Mouse (Mus musculus) left cerebral cortex, adult 18-20 months (tissue): ENCODE results near the gene Pkd1l3. TPM values are rescaled to one million over a fixed set of nuclear protein-coding genes. Genes with fewer than 3 reads are reported as not detected.

ENCODE experiments used
- DNase-seq, 2 experiments: peaks; one replicate each; pipeline ENCODE4 v3.0.0; 2021 to 2022; ENCODE audit warnings: low spot score in 2 of 2, mixed read lengths in 1 of 2
- total RNA-seq, 2 experiments: library from RNA; stranded (reverse); gene quantifications; 2 replicates each; pipeline ENCODE4 v1.2.3; 2021

Pkd1l3 gene
- total RNA-seq, 2 experiments from 2014 or later, result 0.73 to 0.91 TPM

DNA sequence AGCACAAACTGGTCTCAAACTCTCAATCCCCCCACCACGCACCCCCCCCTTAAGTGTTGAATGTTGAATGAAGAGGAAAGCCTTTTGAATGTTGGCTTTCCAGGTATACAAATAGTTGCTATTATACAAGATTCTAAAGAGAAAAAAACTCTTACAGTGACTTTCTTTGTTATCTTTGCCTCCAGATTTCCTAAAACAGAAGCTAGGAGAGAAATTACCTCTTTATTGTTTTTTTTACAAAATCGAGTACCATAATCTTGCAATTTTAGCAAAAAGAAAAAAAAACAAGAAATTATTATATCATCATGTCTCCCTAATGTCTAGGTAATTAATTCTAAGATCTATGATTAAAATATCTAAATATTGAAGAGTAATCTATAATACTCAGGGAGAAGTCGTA is 1.3 kb downstream of the Pkd1l3 start:
- no peak for DNase-seq

DNA sequence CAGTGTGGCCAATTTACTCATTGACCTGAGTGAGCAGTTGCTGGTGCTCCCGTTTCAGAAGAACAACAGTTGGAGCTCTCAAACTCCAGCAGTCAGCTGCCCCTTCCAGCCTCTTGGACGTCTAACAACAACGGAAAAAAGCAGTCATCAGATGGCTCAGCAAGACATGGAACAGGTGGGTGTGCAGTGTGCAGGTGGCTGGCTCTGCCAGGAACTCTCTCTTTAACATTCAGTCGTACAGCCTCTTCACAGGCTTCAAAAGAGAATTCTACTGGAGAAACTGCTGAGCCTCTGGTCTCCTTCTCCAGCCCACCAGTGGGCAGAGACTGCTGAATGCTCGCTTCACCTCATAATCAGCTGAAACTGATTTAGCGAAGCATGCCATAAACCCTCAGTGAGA is 14.3 kb downstream of the Pkd1l3 start:
- peak in 1 of 2 experiments; percentile 40 for DNase-seq

DNA sequence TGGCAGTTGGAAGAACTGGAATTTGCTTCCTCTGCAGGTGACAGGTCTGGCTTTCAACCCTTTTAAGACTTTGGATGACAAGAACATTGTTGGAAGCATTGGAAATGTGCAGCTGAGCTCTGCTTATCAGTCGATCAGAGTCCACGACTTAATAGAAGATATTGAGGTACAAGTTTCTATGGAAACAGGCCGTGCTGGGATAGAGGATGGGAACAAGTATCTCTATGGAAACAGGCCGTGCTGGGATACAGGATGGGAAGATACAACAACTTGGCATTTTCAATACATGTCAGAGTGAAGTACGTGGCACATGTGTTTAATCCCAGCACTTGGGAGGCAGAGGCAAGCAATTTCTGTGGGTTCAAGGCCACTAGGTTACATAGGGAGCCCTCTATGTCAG is 18.2 kb downstream of the Pkd1l3 start:
- DNase-seq, result no peak

DNA sequence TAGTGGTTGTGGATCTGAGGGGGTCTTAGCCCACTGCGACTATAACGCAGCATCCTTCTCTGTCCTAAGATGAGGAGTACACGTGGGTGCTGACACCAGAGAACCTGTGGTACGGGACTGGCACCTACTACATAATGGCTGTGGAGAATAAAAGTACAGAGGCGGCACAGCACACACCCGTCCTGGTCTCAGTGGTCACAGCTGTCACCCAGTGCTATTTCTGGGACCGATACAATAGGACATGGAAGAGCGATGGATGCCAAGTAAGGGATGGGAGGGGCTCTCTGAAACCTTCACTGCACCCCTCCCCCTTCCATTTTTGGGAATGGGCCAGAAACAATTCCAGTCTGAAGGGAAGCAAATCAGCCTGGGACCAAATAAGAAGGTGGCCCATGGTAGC is 20.8 kb downstream of the Pkd1l3 start:
- DNase-seq, result no peak

DNA sequence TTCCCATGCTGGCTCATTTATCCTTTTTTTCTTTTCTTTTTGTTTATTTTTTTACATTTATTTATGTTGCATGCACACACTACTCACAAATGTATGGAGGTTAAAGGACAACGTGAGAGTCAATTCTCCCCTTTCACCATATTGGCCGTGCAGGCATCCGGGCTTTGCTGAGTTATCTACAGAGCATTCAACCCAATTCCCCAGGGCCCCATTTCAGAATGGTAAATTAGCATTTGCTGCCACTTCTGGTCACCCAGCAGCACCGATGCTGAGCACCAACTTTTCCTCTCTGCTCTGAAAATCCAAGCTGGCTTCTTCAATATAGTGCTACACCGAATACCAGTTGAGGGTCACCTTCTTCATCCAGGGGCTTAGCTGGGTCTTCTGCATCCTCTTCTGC is 24.5 kb downstream of the Pkd1l3 start:
- DNase-seq, result no peak

DNA sequence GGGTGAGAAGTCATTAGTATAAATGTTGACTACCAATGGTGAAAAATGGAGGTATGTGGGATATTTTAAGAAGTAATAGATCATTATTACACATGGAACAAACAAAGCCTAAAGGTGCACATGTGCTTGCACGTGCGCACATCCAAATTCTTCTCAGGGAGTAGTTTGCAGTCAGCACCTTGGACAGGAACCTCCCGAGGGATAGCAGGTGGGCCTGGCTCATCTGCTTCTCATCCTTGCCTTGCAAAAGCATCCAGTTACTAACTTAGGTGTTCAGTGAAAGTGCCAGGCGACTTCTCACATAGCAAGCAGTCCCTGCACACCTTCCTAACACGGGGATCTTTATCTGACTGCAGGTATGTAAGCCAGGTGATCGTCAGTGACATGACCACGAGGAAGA is 26.1 kb downstream of the Pkd1l3 start:
- DNase-seq, result no peak

DNA sequence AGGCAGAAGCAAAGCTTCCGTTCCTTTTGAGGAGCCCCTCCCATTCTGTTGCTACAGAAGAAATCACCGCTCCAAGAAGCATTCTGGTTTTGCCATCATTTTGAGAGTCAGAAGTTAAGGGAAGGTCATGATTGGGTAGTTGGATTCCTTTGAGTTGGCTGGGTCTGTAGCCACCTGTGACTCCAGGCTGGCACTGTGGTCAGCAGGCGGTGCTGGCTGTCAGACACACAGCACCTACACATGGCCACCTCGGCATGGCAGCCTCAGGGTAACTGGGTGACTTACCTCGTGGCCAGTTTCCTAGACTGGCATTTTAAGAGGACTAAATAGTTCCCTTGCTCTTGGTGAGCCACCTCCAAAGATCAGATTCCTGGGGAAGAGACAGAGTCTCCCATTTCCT is 26.9 kb downstream of the Pkd1l3 start:
- no peak for DNase-seq

DNA sequence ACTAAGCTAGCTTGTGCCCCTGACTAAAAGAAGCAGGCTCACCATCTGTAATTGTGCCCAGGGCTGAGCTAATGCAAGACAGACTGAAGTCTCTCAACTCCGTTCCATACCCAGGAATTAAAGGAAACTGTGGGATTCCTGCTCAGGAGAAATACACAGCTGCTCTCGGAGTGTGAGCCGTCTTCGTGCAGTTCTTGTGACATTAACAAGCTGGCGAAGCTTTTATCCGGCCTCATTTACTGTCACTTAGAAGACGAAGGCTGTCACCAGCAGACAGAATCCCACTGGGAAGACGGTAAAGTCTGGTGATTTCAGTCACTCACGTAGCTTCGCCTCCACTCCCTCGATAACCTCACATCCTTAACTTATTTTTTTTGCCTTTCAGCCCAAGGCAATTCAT is 33.0 kb downstream of the Pkd1l3 start:
- no peak for DNase-seq

DNA sequence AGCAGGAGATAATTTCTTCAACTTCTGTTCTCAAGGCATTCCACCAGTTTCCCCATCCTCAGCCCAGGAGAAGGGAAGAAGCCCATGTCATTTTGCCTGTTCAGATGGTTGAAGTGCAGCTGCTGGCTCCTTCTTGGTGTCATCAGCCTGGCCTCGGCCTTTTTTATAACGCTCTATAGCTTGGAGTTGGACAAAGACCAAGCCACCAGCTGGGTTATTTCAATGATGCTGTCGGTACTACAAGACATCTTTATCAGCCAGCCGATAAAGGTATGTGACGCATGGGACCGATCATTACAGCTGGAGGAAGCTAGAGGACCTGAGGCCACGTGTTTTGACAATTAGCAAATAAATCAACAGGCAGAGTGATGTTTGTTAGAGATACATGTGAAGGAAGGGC is 34.2 kb downstream of the Pkd1l3 start:
- DNase-seq, result no peak

DNA sequence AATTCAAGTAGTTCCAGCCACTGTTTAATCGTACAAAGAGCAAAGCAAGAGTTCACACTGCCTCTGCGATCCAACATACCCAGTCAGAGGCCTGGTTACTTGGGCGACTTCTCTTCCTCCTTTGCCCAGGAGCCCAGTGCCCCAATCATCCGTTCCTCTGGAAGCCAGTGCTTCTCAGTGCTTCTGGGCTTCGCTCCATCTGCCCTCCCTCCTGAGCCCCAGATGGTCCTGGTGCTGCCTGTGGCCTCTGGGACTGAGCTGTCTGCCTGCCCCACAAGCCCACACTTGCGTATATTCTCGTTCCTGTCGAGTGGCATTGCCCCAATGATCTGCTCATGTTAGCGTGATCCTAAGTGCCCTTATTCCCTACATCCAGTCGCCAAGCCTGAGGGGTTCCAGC is 36.5 kb downstream of the Pkd1l3 start:
- DNase-seq, result no peak

DNA sequence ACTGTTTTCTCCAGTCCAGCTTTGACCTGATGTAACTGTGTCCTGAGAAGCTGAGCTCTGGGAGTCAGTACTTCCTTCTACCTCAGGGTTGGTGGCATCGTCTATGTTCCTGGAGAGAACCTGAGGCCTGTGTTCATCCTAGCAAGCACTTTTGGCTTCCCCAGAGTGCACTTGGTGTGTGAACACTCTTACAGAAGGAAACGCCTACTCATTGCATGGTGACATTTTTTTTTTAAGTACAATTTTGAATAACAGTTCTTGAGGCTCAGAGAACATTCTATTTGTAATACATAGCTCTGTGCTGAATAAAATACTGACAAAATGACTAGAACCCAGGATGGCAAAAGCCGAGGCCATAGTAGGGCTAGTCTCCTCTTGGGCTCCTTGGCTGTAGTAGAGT is 42.5 kb downstream of the Pkd1l3 start:
- peak in 1 of 2 experiments; percentile 13 for DNase-seq

DNA sequence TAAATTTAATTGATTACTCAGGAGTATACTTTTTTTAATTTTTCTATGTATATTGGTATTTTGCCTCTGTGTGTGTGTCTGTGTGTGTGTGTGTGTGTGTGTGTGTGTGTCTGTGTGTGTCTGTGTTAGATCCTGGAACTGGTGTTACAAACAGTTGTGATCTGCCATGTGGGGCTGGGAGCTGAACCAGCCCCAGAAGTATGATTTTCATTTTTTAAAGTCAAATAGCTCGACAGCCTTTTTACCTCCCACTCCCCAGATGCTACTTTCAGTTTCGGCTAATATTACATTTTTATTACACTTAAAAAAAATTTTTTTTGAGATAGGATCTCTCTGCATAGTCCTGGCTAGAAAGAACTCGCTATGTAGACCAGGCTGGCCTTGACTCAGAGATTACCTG is 48.0 kb downstream of the Pkd1l3 start:
- DNase-seq, result no peak

DNA sequence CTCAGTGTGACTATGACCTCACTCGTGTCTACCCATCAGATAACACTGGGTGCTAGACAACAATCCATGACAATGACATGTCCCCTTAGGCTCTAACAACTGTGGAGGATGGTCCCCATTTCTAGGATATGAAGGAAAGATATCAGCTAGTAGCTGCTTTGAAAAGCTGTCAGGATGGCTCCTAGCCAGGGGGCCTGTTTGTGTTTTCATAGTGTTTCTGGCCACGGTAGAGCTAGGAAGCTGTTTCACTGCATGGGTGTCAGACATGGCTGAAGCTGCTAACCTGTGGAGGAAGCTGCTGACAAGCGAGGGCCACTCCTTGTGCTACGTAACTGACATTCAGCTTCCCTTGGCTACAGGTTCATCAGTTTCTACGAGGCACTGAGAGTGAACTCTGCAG is 52.3 kb downstream of the Pkd1l3 start:
- DNase-seq, result no peak

DNA sequence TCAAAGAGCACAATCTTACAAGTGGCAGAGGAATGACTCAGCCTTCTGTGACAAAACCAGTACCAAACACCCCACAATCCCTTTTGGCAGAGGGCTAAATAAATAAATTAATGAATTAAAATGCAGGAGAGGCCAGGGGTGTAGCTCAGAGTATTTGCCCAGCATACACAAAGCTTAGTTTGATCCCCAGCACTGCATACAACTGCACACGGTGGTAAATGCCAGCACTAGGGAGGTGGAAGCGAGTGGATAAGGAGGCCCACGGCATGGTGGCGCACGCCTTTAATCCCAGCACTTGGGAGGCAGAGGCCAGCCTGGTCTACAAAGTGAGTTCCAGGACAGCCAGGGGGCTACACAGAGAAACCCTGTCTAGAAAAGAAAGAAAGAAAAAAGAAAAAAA is 58.3 kb downstream of the Pkd1l3 start:
- no peak for DNase-seq

DNA sequence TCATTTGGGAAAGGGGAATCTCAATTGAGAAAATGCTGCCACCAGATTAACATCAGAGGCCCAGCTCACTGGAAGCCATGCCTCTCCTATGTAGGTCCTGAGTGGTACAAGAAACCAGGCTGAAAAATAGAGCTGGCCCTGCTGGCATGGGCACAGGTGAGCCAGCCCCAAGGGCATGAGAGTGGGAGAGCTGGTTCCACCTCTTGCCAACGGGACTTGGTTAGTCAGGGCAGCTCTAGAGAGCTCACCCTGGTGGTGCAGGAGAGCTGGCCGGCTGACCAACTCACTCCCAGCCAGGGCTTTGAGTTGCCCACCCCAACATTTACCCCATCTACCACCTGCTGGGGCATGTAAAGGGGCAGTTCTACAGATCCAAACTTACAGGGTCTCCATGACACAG is 59.3 kb downstream of the Pkd1l3 start:
- no peak for DNase-seq

DNA sequence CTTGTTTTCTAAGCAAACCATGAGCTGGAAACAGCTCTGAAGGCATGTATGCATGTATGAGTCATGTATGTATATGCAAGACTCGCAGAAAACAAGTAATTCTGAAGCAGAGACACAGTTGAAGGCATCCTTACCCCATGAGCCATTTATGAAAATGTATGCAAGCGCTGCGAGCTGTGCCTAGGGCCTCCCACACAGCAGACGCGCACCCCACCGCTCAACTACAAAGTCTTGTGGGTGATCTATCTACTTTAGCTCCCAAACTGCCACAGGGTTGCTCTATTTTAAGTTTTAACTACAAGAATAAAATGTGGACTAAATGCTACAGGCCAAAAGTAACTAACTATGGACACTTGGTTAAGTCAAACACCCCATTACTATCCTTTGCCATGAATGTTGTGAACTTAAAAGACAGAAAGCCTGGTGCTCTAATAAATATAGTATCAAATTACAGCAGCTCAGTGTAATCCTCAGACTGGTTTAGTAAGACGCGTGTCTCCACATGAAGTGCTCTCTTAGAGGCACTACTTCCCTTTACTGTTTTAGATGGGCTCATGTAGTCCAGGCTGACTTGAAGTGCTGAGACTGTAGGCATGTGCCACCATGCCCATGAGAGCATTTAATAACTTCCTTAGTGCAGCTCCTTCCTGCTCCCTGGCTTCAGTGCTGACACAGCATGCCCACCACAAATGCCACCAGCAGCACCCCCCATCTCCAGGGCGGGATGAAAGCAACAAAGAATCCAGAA is 61.8 kb downstream of the Pkd1l3 start:
- DNase-seq, result peak; percentile 52 to 67

DNA sequence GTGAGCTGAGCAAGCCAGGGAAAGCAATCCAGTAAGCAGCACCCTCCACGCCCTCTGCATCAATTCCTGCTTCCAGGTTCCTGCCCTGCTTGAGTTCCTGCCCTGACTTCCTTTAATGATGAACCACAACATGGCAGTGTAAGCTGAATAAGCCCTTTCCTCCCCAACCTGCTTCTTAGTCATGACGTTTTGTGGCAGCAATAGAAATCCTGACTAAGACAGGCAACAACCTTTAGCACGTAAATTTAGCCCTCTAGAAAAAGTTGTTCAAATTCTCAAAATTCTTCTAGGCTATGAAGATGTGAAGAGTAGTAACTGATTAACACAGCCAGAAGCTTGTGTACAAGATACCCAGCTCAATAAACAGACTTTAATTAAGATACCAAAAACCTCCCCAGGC is 67.2 kb downstream of the Pkd1l3 start:
- no peak for DNase-seq

DNA sequence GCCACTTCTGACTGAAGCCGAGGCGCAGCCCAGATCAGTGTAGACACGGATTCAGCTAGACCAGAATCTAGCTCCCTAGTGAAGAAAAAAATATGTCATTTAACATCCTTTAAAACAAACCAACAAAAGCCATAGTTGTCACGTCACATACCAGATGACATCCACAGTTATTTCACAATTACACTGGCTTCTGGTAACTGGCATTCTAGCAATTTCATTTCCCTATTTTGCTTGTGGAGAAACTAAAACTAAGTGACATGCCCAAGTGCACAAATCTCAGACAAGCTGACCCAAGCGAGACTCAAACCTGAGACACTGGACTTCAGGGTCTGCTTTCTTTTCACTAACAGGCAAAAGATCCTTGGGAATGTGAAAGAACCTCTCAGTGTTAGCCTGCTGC is 67.8 kb downstream of the Pkd1l3 start:
- no peak for DNase-seq

DNA sequence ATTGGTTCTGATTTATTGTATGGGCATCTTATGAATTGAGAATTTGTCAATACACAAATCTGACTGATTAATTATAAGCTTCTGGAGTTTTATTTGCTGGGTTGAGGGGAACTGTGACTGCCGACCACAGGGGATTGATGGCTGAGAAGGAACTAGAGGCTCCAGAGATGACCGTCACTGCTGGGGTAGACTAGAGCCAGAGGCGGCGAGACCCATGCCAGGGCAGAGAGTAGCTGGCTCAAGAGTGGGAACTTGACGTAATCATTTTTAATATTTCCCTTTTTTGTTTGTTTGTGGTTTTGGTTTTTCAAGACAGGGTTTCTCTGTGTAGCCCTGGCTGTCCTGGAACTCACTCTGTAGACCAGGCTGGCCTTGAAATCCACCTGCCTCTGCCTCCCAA is 72.9 kb downstream of the Pkd1l3 start:
- DNase-seq, result no peak

DNA sequence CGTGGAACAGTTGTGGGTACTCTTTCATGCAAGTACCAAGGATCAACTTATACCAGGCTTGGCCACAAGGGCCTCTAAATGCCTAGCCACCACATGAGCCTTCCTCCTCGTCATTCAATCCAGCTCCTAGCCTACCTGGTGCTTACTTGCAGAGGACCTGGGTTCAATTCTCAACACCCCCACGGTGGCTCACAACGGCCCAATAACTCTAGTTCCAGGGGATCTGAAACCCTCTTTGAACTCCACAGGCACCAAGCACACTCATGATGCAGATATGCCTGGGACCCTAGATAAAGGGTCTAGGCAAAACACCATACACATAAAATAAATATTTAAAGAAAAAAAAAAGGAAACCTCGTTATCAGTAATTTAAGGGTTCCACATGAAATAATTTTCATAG is 77.5 kb downstream of the Pkd1l3 start:
- no peak for DNase-seq

DNA sequence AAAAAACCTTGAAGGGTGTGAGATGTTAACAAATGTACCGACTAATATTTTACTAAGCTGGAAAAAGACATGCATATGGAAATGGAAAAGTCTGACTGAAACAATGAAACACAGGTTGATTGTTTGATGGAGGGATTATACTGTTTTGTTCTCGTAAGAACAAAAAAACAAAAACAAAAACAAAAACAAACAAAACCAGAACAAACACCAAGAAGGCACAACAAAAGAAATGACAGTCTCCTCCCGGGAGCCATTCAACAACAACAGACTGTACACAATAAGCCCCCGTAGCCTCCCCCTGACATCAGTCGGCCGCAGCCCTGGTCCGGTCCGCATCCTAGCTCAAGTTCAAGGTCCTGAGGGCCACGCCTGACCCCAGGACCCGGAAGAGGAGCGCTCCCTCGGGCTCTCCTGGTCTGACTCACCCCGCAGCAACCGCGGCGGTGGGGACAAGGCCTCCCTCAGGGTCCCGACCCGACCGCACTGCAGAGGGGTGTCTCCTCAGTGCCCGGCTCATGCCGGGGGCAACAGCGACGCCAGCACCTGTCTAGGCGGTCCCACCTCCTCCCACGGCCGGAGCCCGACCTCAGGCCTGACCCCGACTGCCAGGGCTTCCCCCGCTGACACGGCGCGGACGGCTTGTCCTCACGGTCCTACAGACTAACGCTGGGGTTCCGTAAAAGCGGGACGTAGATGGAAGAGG is 78.3 kb downstream of the Pkd1l3 start:
- no peak for DNase-seq

DNA sequence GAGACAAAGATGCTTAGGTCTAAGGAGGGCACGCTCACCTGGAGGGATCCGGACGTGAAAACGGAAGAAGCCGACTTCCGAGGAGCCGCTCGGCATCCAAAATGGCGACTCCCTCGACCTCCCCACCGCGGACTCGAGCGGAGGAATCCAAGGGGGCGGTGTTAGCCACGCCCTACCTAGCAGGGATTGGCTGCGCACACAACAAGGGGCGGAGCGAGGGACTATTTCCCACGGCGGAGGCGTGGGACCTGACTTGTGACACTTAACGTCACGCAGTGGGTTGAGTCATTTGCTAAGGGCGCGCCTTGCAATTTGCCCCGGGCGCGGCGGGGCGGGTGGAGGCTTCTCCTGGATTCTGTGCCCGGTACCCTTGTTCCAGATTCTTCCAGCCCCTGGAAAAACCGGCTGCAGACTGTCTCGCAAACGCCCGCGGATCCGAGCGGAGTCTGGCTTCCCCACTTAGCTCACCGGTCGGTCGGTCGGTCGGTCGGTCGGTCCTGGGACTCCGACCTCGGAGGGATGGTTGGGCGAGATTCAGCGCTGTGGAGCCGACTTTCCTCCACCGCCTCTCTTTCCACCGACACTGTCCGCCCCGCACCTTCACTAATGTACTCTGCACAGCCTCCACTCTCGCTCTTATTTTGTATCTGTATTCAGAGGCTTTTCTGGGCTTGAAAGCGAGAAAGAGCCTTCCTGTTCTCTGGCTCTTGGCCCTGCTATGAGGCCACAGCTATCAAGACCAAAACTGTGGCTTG is 79.0 kb downstream of the Pkd1l3 start, which contains the start of gene Ist1:
Gene Ist1, minus strand, starts transcription at position 115 of the 755 bp plus-strand sequence.
- DNase-seq, result peak; percentile 97
